Mouse (Mus musculus) C2C12 (cell line): ENCODE measurements at regions not wholly inside any gene's neighbourhood (a gene's known extent, or its start where the extent isn't known, plus 50 kb on each side); places are given as distances from the start of the nearest gene placed in this dataset.

Experiments used
- CEBPB ChIP-seq: IDR thresholded peaks from one replicate; pipeline ENCODE4 v1.6.1; 2011; ENCODE audit warnings: low read depth, mild to moderate bottlenecking, control low read depth, moderate library complexity
- CTCF ChIP-seq: IDR thresholded peaks from one replicate; pipeline ENCODE4 v1.5.1; 2011; ENCODE audit not compliant: control insufficient read depth, insufficient read depth, insufficient read length
- FOSL1 ChIP-seq: IDR thresholded peaks from one replicate; pipeline ENCODE4 v1.8.0; 2011; ENCODE audit warnings: mild to moderate bottlenecking, low read length; ENCODE audit not compliant: poor library complexity, insufficient read depth, severe bottlenecking
- USF1 ChIP-seq: IDR thresholded peaks from one replicate; pipeline ENCODE4 v1.6.1; 2011; ENCODE audit warnings: low read depth, mild to moderate bottlenecking, control low read depth, moderate library complexity

DNA sequence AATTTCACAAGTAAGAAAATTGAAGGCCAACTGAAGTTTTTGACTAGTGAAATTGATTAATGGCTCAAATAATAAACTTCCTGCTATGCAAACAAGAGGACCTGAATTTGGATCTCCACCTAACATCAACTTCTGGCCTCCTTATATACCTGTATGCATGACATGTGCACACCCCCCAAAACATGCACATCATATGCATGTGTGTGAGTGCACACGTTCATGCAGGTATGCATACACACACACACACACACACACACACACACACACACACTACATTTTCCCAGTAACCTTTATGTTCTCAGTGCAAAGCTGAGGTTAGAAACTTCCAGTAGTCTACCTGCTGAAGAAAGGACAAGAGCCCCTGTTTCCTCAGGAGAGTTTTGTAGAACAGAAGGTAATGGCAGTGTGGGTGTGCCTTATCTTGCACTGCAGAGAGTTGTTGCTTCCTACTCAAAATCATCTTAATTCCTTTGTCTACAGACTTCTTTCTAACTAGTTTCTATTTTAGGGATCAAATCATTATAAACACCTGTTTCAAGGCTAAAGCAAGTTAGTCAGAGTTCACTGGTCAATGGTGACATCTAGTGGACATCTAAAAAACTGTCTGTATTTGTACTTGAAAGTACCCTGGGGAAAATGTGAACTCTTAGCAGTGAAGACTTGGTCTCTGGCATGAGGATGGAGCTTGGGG is 202.9 kb downstream of the Pla2g4a start:
- no peak for TF ChIP-seq CTCF
- TF ChIP-seq CEBPB: no peak
- no peak for TF ChIP-seq FOSL1
- no peak for TF ChIP-seq USF1
